In the genomic region with DNA sequence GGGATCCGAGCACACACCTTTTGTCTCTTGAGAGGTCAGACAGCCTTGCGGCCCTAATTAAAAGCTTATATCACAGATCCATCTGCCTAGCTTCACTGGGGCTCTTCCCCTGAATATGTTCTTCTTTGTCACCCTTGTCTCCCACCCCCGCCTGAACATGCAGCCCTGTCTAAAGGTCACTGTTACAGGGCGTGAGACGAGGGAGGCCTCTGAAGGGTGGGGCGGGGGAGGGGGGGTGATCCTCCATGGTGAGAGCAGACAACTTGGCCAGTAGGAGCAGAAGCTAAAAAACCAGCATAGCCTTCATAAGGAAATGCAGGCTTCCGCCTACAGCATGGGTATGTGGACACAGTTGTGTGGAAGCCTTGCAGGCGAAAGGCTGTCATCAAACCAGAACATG, we compare ENCODE assay signal across 16 mouse cellular contexts.
DNase-seq lines count a peak whose midpoint lies in the region; ATAC-seq and TF ChIP-seq lines count a peak whose summit lies in the region.
"Had no signal": no experiment of that assay in that cellular context is flagged by ENCODE, and none has a peak within 500 bp of the region (broad histone marks: within the 10 kb centered on the region; RNA-seq: fewer than 3 reads in every experiment).

No protein-coding gene starts in this region.

- no peaks in the 10 kb centered on the region for H3K27me3 ChIP-seq in embryonic facial prominence, embryonic 15.5 days
- no peaks in the 10 kb centered on the region for H3K27me3 ChIP-seq in hindbrain, embryonic 16.5 days (replicated peaks; ENCODE audit: control insufficient read depth, insufficient read depth, low read length)
- H3K27me3 ChIP-seq: limb, embryonic 13.5 days; neural tube, embryonic 12.5 days had no signal

- H3K4me1 ChIP-seq in embryonic facial prominence, embryonic 15.5 days = 0 out of 2 replicates have a peak, but pooled peaks cover 4% of the 10 kb centered on the region
- peaks cover 12% of the 10 kb centered on the region for H3K4me1 ChIP-seq in hindbrain, embryonic 16.5 days (ENCODE audit: control insufficient read depth, insufficient read depth, low read depth, low read length)

- no peaks in the 10 kb centered on the region for H3K9me3 ChIP-seq in embryonic facial prominence, embryonic 15.5 days (replicated peaks)
- no peaks in the 10 kb centered on the region for H3K9me3 ChIP-seq in hindbrain, embryonic 16.5 days (ENCODE audit: control insufficient read depth, low read length)
- H3K9me3 ChIP-seq: limb, embryonic 13.5 days; neural tube, embryonic 12.5 days had no signal

- 55% methylated on average over 8 of the region's 8 CpGs for whole genome bisulfite sequencing in embryonic facial prominence, embryonic 15.5 days
- 55% methylated on average over 8 of the region's 8 CpGs for WGBS in hindbrain, embryonic 16.5 days

- no peak for DNase-seq in layer of hippocampus, adult 2 months (ENCODE audit: low spot score in 2 of 2)
- DNase-seq in layer of hippocampus, postnatal 25 days (ENCODE audit: extremely low spot score in 1 of 2, low spot score in 1 of 2) = no peak
- peak; percentile 75 for DNase-seq in retina, postnatal 1 day
- DNase-seq in left cerebral cortex, postnatal 14 days (ENCODE audit: low spot score in 2 of 2) = no peak
- DNase-seq in urinary bladder, postnatal 36 days (ENCODE audit: low spot score in 2 of 2) = no peak
- DNase-seq: B cell, adult 2 months; cerebellum, adult 9-11 months; gastrocnemius, postnatal 36 days; thymus, postnatal 14 days had no signal

- H3K36me3 ChIP-seq in embryonic facial prominence, embryonic 15.5 days = no peaks in the 10 kb centered on the region
- no peaks in the 10 kb centered on the region for H3K36me3 ChIP-seq in hindbrain, embryonic 16.5 days (ENCODE audit: control insufficient read depth, insufficient read depth, low read length)
- H3K36me3 ChIP-seq: limb, embryonic 13.5 days; neural tube, embryonic 12.5 days had no signal

- ATAC-seq in embryonic facial prominence, embryonic 15.5 days (ENCODE audit: insufficient number of reproducible peaks, low FRiP score, low TSS enrichment, low read depth) = peak; percentile 3; the same call in 1 of the 2 replicates
- ATAC-seq in hindbrain, embryonic 16.5 days = no peak

- no peak overlapping the region for H3K4me3 ChIP-seq in layer of hippocampus, adult 2 months
- no peak overlapping the region for H3K4me3 ChIP-seq in embryonic facial prominence, embryonic 15.5 days (replicated peaks)
- no peak overlapping the region for H3K4me3 ChIP-seq in hindbrain, embryonic 16.5 days (ENCODE audit: low read length)
- H3K4me3 ChIP-seq: erythroblast, embryonic 14.5 days; left cerebral cortex, adult 2 months; limb, embryonic 13.5 days; neural tube, embryonic 12.5 days had no signal

- peak overlapping the region; percentile 85 for H3K27ac ChIP-seq in layer of hippocampus, adult 2 months
- H3K27ac ChIP-seq in embryonic facial prominence, embryonic 15.5 days (replicated peaks) = no peak overlapping the region
- no peak overlapping the region for H3K27ac ChIP-seq in hindbrain, embryonic 16.5 days (ENCODE audit: low read depth, low read length)
- H3K27ac ChIP-seq: left cerebral cortex, adult 2 months; limb, embryonic 13.5 days; liver, embryonic 14.5 days; neural tube, embryonic 12.5 days had no signal

- no peak overlapping the region for H3K9ac ChIP-seq in embryonic facial prominence, embryonic 15.5 days
- H3K9ac ChIP-seq in hindbrain, embryonic 16.5 days (ENCODE audit: low read depth, low read length) = peak overlapping the region; percentile 32; the same call in 1 of the 2 replicates
- H3K9ac ChIP-seq: limb, embryonic 13.5 days; liver, embryonic 14.5 days; neural tube, embryonic 12.5 days had no signal

- no peak overlapping the region for H3K4me2 ChIP-seq in embryonic facial prominence, embryonic 15.5 days (replicated peaks)
- no peak overlapping the region for H3K4me2 ChIP-seq in hindbrain, embryonic 16.5 days (ENCODE audit: low read length)
- H3K4me2 ChIP-seq: limb, embryonic 13.5 days; neural tube, embryonic 12.5 days had no signal

- no peak for TF ChIP-seq CTCF in layer of hippocampus, adult 2 months (conservative IDR thresholded peaks at IDR 0.05)

- intact Hi-C loops in left cerebral cortex, postnatal 14 days (cut with DNase I) = no loop called here
